Mouse (Mus musculus) adrenal gland, postnatal 4 days (tissue): Measurements from ENCODE around the gene Tspan31. TPM values are rescaled to one million over a fixed set of nuclear protein-coding genes. Genes with fewer than 3 reads are reported as not detected.
"Not testable (repeated sequence)": the region's sequence is repeated elsewhere in the genome, so short reads cannot be mapped to it uniquely, and the experiment has no call there.

ENCODE experiments used
- DNase-seq, 2 experiments: peaks; one replicate each; pipeline ENCODE4 v3.0.0; 2021 to 2022; ENCODE audit warnings: low spot score in 2 of 2, mixed read lengths in 2 of 2
- total RNA-seq, 2 experiments: library from RNA; stranded (reverse); gene quantifications; 2 replicates each; pipeline ENCODE4 v1.2.3; 2021

Tspan31 gene
- total RNA-seq, 2 experiments from 2014 or later = 87.6 to 96.4 TPM

GRCm38 (mm10) chr10:127066519-127067018 is 3.5 kb downstream of the Tspan31 start:
- DNase-seq = no peak

- no peak for DNase-seq
These were observed 4.1 kb downstream of the Tspan31 start for GRCm38 (mm10) chr10:127065981-127066380.

DNA sequence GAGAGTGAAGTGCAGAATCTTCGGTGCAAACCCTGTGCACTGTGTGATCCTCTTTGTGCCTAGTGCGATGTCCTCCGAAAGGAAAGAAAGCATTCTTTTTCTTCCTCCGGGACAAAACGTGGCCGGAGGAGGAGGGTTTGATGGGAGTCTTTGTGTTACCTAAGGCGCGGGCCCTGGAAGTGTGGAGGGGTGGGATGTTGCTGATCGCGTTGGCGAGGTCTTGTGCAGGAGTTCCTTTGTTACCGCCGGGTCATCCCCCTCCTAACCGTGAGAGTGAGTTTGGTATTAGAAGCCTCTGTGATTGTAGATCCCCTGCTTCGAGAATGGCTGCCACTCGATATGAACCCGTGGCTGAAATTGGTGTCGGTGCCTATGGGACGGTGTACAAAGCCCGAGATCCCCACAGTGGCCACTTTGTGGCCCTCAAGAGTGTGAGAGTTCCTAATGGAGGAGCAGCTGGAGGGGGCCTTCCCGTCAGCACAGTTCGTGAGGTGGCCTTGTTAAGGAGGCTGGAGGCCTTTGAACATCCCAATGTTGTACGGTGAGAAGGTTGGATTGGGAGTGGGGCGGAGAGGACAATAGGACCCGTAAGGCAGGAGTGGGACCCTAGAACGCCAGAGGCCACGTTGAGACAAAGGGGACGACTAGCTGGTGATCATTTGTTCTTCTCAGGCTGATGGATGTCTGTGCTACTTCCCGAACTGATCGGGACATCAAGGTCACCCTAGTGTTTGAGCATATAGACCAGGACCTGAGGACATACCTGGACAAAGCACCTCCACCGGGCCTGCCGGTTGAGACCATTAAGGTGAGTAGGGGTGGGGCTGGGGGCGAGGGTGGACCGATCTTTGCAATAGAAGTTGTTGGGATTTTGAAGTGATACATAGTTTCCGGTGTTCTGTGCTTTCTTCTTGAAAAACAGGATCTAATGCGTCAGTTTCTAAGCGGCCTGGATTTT is 5.9 kb downstream of the Tspan31 start:
- DNase-seq = no peak

GRCm38 (mm10) chr10:127063239-127063872 is 6.7 kb downstream of the Tspan31 start, which contains the start of gene Cdk4:
Cdk4 (plus strand) TSS chr10:127063534.
- DNase-seq = peak; percentile 98

DNA sequence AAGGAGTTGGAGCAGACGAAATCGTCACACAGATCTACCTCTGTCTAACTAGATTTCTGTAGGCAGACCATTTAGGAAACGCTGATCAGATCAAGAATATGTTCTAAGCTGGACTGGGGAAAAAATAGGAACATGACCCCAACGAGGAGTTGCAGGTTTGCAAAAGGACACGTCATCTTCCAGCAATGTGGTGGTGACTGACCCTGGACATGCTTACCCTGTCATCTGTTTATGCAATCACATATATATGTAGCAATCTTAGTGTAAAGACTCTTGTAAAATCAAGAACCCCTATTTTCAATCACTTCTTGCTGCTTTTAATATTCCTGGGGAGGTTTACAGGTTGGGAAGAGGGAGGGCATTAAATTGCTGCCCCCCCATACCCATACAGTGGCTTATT is 7.6 kb downstream of the Tspan31 start:
- no peak for DNase-seq

- not testable (repeated sequence) for DNase-seq
These were observed 8.0 kb downstream of the Tspan31 start for GRCm38 (mm10) chr10:127062101-127062500.

GRCm38 (mm10) chr10:127061513-127061912 is 8.6 kb downstream of the Tspan31 start:
- DNase-seq = no peak

DNA sequence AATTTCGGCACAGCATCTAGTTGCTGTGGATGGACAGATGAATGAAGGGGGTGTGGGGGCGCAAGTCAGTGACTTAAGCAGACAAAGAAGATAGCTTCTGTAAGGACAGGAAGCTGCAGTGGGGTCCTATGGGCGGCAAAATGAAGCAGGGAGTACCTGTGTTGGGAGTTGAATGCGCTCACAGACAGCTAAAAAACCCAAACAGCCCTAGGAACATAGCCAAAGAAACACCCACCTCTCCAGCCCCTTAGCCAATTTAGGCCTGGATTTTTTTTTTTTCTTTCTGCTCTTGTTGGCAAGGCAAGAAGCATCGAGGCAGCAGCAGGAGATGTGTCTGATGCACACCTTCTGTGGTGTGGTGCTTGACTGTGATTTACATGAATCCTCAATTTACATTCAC is 9.0 kb downstream of the Tspan31 start:
- DNase-seq = no peak

- no peak for DNase-seq
These were observed 9.8 kb downstream of the Tspan31 start, which contains the start of gene March9 for GRCm38 (mm10) chr10:127059968-127060916. March9 (minus strand) TSS chr10:127060184.

GRCm38 (mm10) chr10:127059174-127059967 is 10.7 kb downstream of the Tspan31 start:
- no peak for DNase-seq

GRCm38 (mm10) chr10:127058708-127059107 is 11.4 kb downstream of the Tspan31 start:
- no peak for DNase-seq

- DNase-seq = peak in 1 of 2 experiments; percentile 53
These were observed 11.9 kb downstream of the Tspan31 start for GRCm38 (mm10) chr10:127058161-127058560.

DNA sequence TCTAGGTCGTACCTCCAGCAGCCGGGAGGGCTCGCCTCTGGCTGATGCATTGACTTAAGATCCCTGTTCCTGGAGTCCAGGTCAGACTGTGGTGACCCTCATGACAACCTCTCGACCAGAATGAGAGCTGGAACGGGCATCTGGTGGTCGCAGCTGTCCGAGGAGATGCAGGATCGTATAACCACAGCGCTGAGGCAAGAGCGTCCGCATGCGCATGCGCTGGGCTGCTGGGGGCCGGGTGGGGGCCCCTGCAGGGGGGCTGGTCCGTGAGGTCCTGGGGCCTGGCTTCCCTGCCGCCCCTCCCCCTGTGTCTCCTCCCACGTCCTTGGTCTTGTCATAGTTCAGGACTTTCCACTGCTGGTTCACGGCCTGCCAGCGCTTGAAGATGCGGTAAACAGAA is 13.6 kb downstream of the Tspan31 start:
- no peak for DNase-seq

DNA sequence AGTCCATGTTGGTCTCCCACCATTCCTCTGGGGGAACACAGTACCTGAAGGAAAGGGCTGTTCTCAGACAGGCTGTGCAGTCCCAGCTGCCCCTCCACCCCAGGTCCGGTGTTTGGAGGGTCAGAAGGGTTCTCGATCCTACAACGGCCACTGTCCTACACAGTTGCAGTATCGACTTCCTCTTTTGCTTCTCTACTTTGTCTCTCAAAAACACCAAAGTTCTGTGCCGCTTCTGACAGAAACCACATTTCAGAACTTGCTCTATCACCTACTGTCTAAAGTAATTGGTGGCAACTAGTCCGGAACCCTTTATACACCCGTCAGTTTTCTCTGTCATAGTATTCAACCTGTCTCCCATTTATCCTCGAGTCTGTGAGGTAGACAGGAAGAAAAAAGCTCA is 14.7 kb downstream of the Tspan31 start:
- DNase-seq = no peak

DNA sequence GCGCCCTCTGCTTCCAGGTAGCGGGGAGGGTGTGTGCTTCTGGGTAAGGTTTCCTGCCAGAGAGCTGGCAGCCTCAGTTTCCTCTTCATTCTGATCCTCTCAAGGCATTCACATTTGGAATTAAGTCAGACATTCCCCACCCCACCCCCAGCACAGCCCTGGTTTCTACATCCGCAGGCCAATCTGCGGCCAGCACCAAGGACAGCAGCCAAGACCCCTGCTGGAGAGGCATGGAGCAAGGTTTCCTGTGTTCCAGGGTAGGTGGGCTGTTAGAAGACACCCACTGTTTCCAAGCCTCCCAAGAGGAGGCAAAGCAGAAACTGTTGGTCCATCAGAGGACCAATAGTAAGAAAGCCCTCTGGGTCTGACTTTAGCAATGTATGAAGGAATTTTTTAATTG is 15.4 kb downstream of the Tspan31 start:
- DNase-seq = no peak

GRCm38 (mm10) chr10:127050119-127050474 is 20.0 kb downstream of the Tspan31 start:
- no peak for DNase-seq

DNA sequence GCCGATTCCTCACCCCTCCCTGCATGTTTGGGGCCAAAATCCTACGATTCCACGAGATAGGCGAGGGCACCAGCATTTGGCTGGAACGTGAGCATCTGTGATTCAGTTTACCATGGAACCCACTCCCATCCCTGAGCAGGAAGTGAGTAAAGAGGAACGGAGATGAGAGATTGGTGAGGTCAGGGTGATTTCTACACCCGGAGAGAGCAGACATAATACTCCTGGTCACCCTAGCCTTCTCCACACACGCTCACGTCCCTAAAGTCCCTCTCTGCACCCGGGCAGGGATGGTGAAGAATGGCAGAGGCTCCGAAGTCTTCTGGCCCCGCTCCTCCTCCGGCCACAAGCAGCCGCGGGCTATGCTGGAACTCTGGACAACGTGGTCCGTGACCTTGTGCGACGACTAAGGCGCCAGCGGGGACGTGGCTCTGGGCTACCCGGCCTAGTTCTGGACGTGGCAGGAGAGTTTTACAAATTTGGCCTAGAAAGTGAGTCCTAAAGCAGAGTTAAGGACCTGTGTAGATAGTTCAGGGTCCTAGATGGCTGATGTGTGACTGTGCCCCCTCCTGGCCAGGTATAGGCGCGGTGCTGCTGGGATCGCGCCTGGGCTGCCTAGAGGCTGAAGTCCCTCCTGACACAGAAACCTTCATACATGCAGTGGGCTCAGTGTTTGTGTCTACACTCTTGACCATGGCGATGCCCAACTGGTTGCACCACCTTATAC is 20.5 kb downstream of the Tspan31 start:
- no peak for DNase-seq

DNA sequence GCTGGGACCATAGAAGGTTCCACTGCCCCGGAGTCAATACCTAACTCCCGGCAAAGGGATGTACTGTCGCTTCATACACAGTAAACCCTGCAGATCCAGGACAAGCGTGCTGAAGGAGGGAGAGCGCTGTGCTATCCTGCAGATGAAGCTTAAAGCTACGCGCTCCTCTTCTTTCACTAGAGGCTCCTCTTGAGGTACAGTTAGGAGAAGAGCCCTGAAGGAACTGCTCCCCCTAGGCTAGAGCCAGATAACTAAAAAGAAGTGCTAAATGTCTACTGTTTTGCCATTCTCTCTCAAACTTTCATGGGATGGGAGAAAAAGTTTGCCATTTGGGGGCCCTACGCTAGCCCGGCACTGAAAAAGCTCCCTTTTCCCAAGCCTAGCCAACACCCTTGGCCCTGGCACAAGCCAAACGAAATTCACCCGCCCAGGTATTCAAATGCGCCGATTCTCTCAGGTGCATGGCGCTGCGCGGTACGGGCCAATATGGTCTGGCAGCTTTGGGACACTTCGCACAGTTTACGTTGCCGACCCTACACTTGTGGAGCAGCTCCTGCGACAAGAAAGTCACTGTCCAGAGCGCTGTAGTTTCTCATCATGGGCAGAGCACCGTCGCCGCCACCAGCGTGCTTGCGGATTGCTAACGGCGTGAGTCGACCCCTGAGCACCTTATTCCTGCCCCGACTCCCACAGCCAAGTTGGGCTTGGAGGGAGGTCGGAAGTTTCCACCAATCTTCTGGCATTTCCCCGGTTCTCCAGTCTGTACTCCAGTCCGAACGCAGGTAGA is 21.3 kb downstream of the Tspan31 start:
- DNase-seq = no peak

DNA sequence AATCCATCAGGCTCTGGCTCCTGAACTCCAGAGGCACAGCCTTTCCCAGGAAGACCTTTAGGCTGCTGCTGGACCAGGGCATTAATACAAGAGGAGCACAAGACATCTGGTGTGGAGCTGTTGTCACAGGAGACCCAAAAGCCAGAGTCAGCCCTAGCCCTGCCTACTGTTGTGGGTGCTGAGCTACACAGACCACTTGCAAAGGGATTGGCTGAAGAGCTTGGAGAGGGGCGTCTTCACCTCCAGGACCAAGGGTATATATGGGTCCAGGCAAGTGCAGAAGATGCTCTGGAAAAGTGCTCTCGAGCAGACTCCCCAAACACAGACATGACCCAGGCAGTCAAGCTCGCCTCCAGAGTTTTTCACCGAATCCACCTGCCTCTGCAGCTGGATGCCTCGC is 22.1 kb downstream of the Tspan31 start, which contains the start of gene Cyp27b1:
Cyp27b1 (plus strand) TSS at position 297 of the 400 bp plus-strand sequence.
- no peak for DNase-seq
